Mouse (Mus musculus) left cerebral cortex, adult 2 months (tissue): ENCODE results near the gene Nxpe5. TPM values are rescaled to one million over a fixed set of nuclear protein-coding genes. Genes with fewer than 3 reads are reported as not detected.

Experiments used
- DNase-seq, 2 experiments: peaks; one replicate each; pipeline ENCODE4 v3.0.0; 2021 to 2022; ENCODE audit warnings: low spot score in 2 of 2, mixed read lengths in 1 of 2; ENCODE audit errors: extremely low spot score in 1 of 2
- H3K27ac ChIP-seq: fragments of 200-600 bp; 2 replicates; pipeline ENCODE4 v1.8.1; 2022
- H3K4me3 ChIP-seq: fragments of 200-600 bp; 2 replicates; pipeline ENCODE4 v1.8.1; 2022
- CTCF ChIP-seq: fragments of 200-600 bp; IDR thresholded peaks from 2 replicates; pipeline ENCODE4 v1.8.1; 2022; ENCODE audit warnings: antibody characterized with exemption, mild to moderate bottlenecking, moderate library complexity
- intact Hi-C: fragments of 180-260 bp; cut with DNase I; formaldehyde crosslinking; loops from one replicate; pipeline ENCODE4 v1.15.1; 2025
- total RNA-seq, 2 experiments: library from RNA; stranded (reverse); gene quantifications; 2 replicates each; pipeline ENCODE4 v1.2.3; 2021

Nxpe5 gene
- total RNA-seq, 2 experiments from 2014 or later = 0.14 TPM; not detected in 1

DNA sequence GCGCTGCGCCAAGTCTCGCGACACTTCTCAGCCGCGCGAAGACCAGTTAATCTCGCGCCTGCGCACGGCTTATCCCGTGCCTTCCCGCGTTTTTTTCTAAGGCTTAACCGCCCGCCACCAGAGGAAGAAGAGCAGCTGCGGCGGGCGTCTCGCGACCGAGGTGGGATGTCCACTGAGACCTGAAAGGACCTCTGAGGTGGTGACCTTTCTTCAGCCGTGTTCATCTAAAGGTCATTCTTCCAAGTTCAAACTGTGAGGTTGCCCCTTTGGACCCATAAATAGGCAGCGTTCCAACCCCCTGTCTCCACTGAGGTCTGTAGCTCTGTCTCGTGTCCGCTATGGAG is 54.7 kb downstream of the Nxpe5 start:
- H3K27ac ChIP-seq = no peak overlapping the region
- no peak for TF ChIP-seq CTCF
- DNase-seq = no peak
- peak overlapping the region; percentile 47 for H3K4me3 ChIP-seq
- intact Hi-C loops = loop anchor here (5.0 kb wide), 1 partner anchor 58 kb away; no protein-coding TSS in a partner anchor

DNA sequence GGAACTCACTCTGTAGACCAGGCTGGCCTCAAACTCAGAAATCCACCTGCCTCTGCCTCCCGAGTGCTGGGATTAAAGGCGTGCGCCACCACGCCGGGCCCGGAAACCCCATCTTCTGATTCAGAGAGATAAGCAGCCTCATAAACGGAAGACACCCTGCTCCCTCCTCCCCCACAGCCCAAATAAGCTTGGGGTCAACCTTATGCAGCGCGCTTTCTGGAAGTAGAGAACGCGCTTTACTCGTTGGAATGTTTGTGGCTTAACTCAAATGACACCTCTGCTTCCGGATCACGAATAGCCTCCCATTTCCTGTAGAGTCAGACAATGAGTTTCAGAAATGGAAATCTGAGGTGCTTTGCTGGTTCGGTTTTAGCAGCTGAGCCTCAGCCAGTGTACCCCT is 55.1 kb downstream of the Nxpe5 start:
- DNase-seq = no peak
- intact Hi-C loops = loop anchor here (5.0 kb wide), 1 partner anchor 59 kb away; no protein-coding TSS in a partner anchor
- no peak for TF ChIP-seq CTCF
- no peak overlapping the region for H3K4me3 ChIP-seq
- H3K27ac ChIP-seq = no peak overlapping the region

DNA sequence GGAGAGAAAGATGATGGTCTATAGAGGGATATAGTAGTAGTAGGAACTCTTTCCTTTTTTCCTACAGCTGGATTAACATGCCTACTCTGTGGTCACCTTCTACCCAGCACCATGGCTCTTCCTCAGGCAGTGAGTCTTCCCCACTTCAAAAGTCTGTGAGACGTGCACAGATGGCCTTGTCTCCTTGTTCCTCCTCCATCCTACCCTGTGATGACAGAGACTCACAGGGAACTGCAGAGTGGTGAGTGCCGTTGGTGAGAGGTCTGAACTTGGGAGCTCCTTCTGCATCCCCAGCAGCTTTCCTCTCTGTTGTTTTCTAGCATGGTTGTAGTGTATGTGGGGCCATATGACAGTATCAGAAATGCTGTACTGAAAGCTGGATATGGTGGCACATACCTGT is 56.1 kb downstream of the Nxpe5 start:
- Histone ChIP-seq H3K27ac (no peak overlapping the region), H3K4me3 (no peak overlapping the region)
- TF ChIP-seq CTCF = no peak
- DNase-seq = no peak
- intact Hi-C loops = loop anchor here (5.0 kb wide), 1 partner anchor 59 kb away; no protein-coding TSS in a partner anchor

DNA sequence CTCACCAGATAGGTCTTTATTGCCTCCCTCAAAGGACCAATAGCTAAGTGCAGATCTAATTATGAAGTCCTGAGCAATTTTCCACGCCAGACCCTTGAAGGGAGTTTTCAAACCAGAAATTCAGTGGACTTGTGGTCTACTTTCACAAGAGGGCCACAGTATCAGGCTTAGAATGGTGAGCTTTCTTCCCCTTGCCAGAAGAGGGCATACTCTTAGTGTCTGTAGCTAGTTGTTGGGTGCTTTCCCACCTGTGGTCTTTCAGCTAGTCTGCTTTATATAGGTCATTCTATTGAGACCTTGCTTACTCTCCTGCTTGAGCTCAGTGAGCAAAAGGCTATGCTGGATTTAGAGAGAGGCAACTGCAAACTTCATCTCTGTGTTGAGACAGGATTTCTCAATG is 57.8 kb downstream of the Nxpe5 start:
- H3K4me3 ChIP-seq = no peak overlapping the region
- peak; percentile 7; the same call in 1 of the 2 replicates for TF ChIP-seq CTCF
- DNase-seq = no peak
- intact Hi-C loops = loop anchor here (5.0 kb wide), 1 partner anchor 61 kb away; no protein-coding TSS in a partner anchor
- H3K27ac ChIP-seq = no peak overlapping the region

DNA sequence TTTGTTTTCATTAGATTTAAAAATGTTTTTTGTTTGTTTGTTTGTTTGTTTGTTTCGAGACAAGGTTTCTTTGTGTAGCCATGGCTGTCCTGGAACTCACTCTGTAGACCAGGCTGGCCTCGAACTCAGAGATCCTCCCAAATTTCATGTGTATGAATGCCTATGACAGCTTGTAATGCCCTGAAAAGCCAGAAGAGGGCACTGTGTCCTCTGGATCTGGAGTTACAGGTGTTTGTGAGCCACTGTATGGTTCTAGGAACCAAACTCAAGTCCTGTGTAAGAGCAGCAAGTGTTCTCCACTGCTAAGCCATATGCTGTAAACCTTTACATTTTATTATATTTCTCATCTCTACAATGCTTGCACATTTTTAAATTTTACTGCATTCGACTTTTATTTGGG is 62.2 kb downstream of the Nxpe5 start:
- Histone ChIP-seq H3K4me3 (no peak overlapping the region), H3K27ac (no peak overlapping the region)
- no peak for DNase-seq
- TF ChIP-seq CTCF = no peak; the same call in 1 of the 2 replicates
- intact Hi-C loops = no loop called here

DNA sequence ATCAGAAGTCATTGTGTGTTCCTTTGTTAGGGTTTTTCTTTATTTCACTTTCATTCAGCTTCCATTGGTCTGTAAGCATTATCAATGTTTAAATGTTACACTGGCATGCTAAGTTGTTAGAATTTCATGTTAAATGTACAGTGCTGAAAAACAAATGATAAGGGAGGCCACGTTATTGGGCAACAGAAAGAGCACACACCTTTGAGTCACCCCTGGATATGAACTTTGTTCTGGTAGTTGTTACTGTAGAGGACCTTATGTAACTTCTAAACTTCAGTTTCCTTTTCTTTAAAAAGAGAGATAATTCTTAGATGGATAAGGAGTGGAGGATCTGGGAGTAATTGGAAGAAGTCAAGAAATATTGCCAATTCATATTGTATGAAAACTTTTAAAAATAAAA is 65.9 kb downstream of the Nxpe5 start:
- TF ChIP-seq CTCF = no peak
- DNase-seq = no peak
- intact Hi-C loops = no loop called here
- Histone ChIP-seq H3K27ac (no peak overlapping the region), H3K4me3 (no peak overlapping the region)

DNA sequence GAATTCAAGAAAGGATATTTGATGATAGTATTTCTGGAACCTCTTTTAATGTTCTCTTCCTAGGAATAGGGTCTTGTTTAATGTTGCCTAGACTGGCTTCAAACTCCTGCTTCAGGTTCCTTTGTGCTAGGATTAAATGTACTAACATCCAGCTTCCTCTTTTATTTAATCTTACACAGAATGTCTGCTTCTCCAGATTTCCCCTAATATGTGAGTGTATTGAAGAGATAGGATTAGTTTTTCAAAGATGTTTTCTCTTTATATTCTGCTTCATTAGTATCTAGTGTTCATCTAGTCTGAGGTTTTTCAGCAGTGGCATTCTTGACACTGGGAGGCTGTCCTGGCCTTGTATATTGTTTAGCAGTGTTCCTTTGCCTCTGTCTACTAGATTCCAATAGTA is 68.5 kb downstream of the Nxpe5 start:
- intact Hi-C loops = no loop called here
- TF ChIP-seq CTCF = no peak
- H3K4me3 ChIP-seq = no peak overlapping the region
- no peak overlapping the region for H3K27ac ChIP-seq
- DNase-seq = no peak

DNA sequence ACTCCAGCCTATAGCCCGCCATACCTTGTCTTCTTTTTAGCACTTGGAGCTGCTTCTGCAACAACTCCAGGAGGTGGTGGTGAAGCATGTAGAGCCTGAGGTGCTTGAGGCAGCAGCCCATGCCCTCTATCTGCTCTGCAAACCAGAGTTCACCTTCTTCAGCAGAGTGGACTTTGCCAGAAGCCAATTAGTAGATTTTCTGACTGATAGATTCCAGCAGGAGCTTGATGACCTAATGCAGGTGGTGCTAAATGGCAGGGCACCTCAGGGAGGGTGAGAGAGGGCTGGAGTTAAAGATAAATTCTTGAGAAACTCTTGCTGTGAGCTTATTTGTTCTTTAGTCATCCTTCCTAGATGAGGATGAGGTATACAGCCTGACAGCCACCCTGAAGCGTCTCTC is 73.9 kb downstream of the Nxpe5 start:
- no peak for TF ChIP-seq CTCF
- Histone ChIP-seq H3K4me3 (no peak overlapping the region), H3K27ac (no peak overlapping the region)
- no peak for DNase-seq
- intact Hi-C loops = loop anchor here (5.0 kb wide), 1 partner anchor 77 kb away; no protein-coding TSS in a partner anchor

Other genes starting within 250 kb of the Nxpe5 start
- gene Azgp1, start 244.4 kb upstream of the Nxpe5 start, total RNA-seq = not detected
- gene Smok3a, start 204.6 kb upstream of the Nxpe5 start, total RNA-seq = not detected
- not detected for gene Smok3b, start 204.5 kb upstream of the Nxpe5 start, total RNA-seq
- gene Smok3c, start 172.7 kb upstream of the Nxpe5 start, total RNA-seq = not detected
- 10 to 100 TPM; 39.1 to 42.2 TPM for gene Zkscan1, start 140.8 kb upstream of the Nxpe5 start, total RNA-seq
- gene Zscan21, start 109.0 kb upstream of the Nxpe5 start, total RNA-seq = 10 to 100 TPM; 14.7 to 16.5 TPM
- 10 to 100 TPM; 10.7 to 13.4 TPM for gene Zfp113, start 70.2 kb upstream of the Nxpe5 start, total RNA-seq
- gene Cops6, start 64.8 kb upstream of the Nxpe5 start, total RNA-seq = 100 to 1,000 TPM; 125 to 136 TPM
- 10 to 100 TPM; 24.5 to 28.5 TPM for gene Ap4m1, start 53.9 kb upstream of the Nxpe5 start, total RNA-seq
- gene Mcm7, start 53.5 kb upstream of the Nxpe5 start, total RNA-seq = 10 to 100 TPM; 16.0 to 18.9 TPM
- gene Taf6, start 38.4 kb upstream of the Nxpe5 start, total RNA-seq = 10 to 100 TPM; 43.8 to 45.2 TPM
- 10 to 100 TPM; 13.5 to 17.1 TPM for gene Cnpy4, start 38.4 kb upstream of the Nxpe5 start, total RNA-seq
- gene Mblac1, start 31.6 kb upstream of the Nxpe5 start, total RNA-seq = 1 to 10 TPM; 7.8 to 9.3 TPM
- gene Lamtor4, start 29.6 kb downstream of the Nxpe5 start, total RNA-seq = 10 to 100 TPM; 47.7 to 49.6 TPM
- gene BC037034, start 38.1 kb downstream of the Nxpe5 start, total RNA-seq = 10 to 100 TPM; 64.2 to 67.8 TPM
- gene Gal3st4, start 46.9 kb downstream of the Nxpe5 start, total RNA-seq = 1 to 10 TPM; 3.2 to 3.3 TPM
- under 1 TPM in 1 of 2 experiments, not detected in 1; 0.09 TPM for gene Gm43720, start 54.1 kb downstream of the Nxpe5 start, total RNA-seq
- gene Gpc2, start 54.1 kb downstream of the Nxpe5 start, total RNA-seq = 1 to 10 TPM in 1 of 2 experiments, under 1 TPM in 1; 0.61 to 1.9 TPM
- gene Stag3, start 54.3 kb downstream of the Nxpe5 start, total RNA-seq = under 1 TPM; 0.65 to 0.68 TPM
- gene Pvrig, start 116.1 kb downstream of the Nxpe5 start, total RNA-seq = not detected
- 10 to 100 TPM; 17.7 to 23.5 TPM for gene Zfp157, start 215.6 kb downstream of the Nxpe5 start, total RNA-seq